Mouse (Mus musculus) neural tube, embryonic 15.5 days (tissue): ENCODE measurements around the gene Amot. TPM values are rescaled to one million over a fixed set of nuclear protein-coding genes. Genes with fewer than 3 reads are reported as not detected.

Experiments used
- ATAC-seq: fragments of 200-750 bp; cut with Nextera tagmentation; 2 replicates; pipeline ENCODE4 v1.8.0; 2017; ENCODE audit warnings: mild to moderate bottlenecking, moderate TSS enrichment, moderate library complexity; ENCODE audit not compliant: low FRiP score
- H3K27ac ChIP-seq: fragments of 300-500 bp; sonication (generic); replicated peaks from 2 replicates; pipeline ENCODE4 v1.5.1; 2015; ENCODE audit warnings: mild to moderate bottlenecking, inconsistent platforms
- H3K27me3 ChIP-seq: fragments of 300-500 bp; sonication (generic); replicated peaks from 2 replicates; pipeline ENCODE4 v1.6.1; 2015; ENCODE audit warnings: inconsistent platforms
- H3K36me3 ChIP-seq: fragments of 300-500 bp; sonication (generic); 2 replicates; pipeline ENCODE4 v1.6.1; 2015; ENCODE audit warnings: inconsistent platforms
- H3K4me1 ChIP-seq: fragments of 300-500 bp; sonication (generic); 2 replicates; pipeline ENCODE4 v1.6.1; 2015; ENCODE audit warnings: inconsistent platforms
- H3K4me2 ChIP-seq: fragments of 300-500 bp; sonication (generic); 2 replicates; pipeline ENCODE4 v1.6.1; 2015; ENCODE audit warnings: inconsistent platforms, mild to moderate bottlenecking, moderate library complexity
- H3K4me3 ChIP-seq: fragments of 300-500 bp; sonication (generic); replicated peaks from 2 replicates; pipeline ENCODE4 v1.5.1; 2015; ENCODE audit warnings: mild to moderate bottlenecking, inconsistent platforms
- H3K9ac ChIP-seq: fragments of 300-500 bp; sonication (generic); replicated peaks from 2 replicates; pipeline ENCODE4 v1.6.1; 2015; ENCODE audit warnings: mild to moderate bottlenecking, inconsistent platforms
- H3K9me3 ChIP-seq: fragments of 300-500 bp; sonication (generic); replicated peaks from 2 replicates; pipeline ENCODE4 v1.6.1; 2016; ENCODE audit warnings: inconsistent platforms
- WGBS: fragments of 180-500 bp; shearing (Covaris S2); methylation state at CpG from one replicate; pipeline ENCODE4 v1.1.7; 2015; ENCODE audit warnings: mixed read lengths; 5-methylcytosine and 5-hydroxymethylcytosine counted together
- polyA plus RNA-seq: library from polyadenylated mRNA; unstranded; fragments of >200 nt; fragmentation: Nextera tagmentation; extraction: Ambion mirVana; gene quantifications from 2 replicates; pipeline ENCODE4 v1.2.1, GENCODE M21; 2015

Gene Amot
- polyA plus RNA-seq, 1 experiment from 2014 or later: 9.1 TPM

GRCm38 (mm10) chrX:145424026-145424425, 81.0 kb downstream of the Amot start:
- WGBS: 48% methylated on average over 2 of the region's 2 CpGs

GRCm38 (mm10) chrX:145414319-145414718, 90.7 kb downstream of the Amot start:
- Histone ChIP-seq H3K4me1 (no peaks in the 10 kb centered on the region), H3K9me3 (no peaks in the 10 kb centered on the region), H3K36me3 (no peaks in the 10 kb centered on the region), H3K9ac (no peak overlapping the region), H3K4me2 (no peak overlapping the region), H3K27ac (no peak overlapping the region), H3K4me3 (no peak overlapping the region), H3K27me3 (no peaks in the 10 kb centered on the region)
- 76% methylated on average over 1 of the region's 1 CpGs for WGBS
- no peak for ATAC-seq

More at GRCm38 (mm10) chrX:145424026-145424425, 81.0 kb downstream of the Amot start:
- ATAC-seq: no peak
- Histone ChIP-seq H3K9me3 (no peaks in the 10 kb centered on the region), H3K36me3 (no peaks in the 10 kb centered on the region), H3K4me3 (no peak overlapping the region), H3K27me3 (no peaks in the 10 kb centered on the region), H3K27ac (no peak overlapping the region), H3K4me1 (no peaks in the 10 kb centered on the region), H3K4me2 (no peak overlapping the region), H3K9ac (no peak overlapping the region)

DNA sequence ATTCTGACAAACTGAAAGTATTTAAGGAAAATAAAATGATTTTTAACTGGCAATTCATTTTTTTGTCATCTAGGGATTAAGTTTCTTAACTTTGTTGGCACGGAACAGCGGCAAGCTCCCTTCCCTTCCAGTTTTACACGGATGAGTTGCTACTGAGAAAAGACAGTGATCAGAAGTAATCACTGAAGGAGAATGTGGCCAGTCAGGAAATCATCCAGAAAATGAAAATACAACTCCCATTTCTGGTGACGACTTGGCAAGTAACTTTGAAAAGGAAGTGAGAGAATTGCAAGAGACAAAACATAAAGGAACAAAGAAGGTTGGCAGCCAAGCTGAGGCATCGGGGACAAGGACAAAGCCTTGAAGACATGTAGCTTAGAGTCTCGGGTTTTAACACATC, 93.6 kb downstream of the Amot start:
- 37% methylated on average over 6 of the region's 6 CpGs for WGBS
- Histone ChIP-seq H3K9ac (no peak overlapping the region), H3K9me3 (no peaks in the 10 kb centered on the region), H3K4me1 (no peaks in the 10 kb centered on the region), H3K27me3 (no peaks in the 10 kb centered on the region), H3K4me2 (no peak overlapping the region), H3K36me3 (no peaks in the 10 kb centered on the region), H3K4me3 (no peak overlapping the region), H3K27ac (no peak overlapping the region)
- no peak for ATAC-seq

DNA sequence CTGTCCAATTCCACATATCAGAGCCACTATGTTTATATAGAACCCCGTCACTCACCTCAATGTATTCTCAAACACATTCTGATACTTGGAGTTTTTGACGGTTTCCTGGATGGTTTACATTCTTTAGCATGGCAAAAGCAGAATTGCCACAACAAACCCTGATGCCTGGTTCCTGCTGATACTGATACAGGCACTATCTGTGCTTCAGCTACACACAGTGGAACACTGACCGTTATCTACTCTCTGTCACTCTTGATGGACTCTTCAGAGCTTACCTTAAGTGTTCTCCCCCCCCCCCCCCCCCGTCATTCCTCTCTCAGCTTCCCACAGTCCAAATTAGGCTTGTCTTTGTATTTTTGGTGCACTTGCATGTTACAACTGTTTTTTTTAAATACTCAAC, 98.9 kb downstream of the Amot start:
- WGBS: 64% methylated on average over 4 of the region's 4 CpGs
- no peaks in the 10 kb centered on the region for H3K36me3 ChIP-seq
- H3K9me3 ChIP-seq: no peaks in the 10 kb centered on the region
- H3K27ac ChIP-seq: no peak overlapping the region
- no peak for ATAC-seq
- H3K4me1 ChIP-seq: no peaks in the 10 kb centered on the region
- H3K4me3 ChIP-seq: no peak overlapping the region
- H3K27me3 ChIP-seq: no peaks in the 10 kb centered on the region
- H3K4me2 ChIP-seq: no peak overlapping the region
- no peak overlapping the region for H3K9ac ChIP-seq

- no peak overlapping the region for H3K4me2 ChIP-seq
- H3K4me3 ChIP-seq: no peak overlapping the region
- H3K4me1 ChIP-seq: no peaks in the 10 kb centered on the region
- no peak for ATAC-seq
- no peak overlapping the region for H3K9ac ChIP-seq
- H3K27ac ChIP-seq: no peak overlapping the region
- H3K9me3 ChIP-seq: no peaks in the 10 kb centered on the region
- 81% methylated on average over 3 of the region's 3 CpGs for WGBS
- no peaks in the 10 kb centered on the region for H3K36me3 ChIP-seq
- no peaks in the 10 kb centered on the region for H3K27me3 ChIP-seq
These were observed 103.1 kb downstream of the Amot start for GRCm38 (mm10) chrX:145401926-145402325.

- no peak overlapping the region for H3K4me2 ChIP-seq
- H3K4me1 ChIP-seq: no peaks in the 10 kb centered on the region
- no peak overlapping the region for H3K9ac ChIP-seq
- H3K27me3 ChIP-seq: no peaks in the 10 kb centered on the region
- H3K9me3 ChIP-seq: no peaks in the 10 kb centered on the region
- 22% methylated on average over 1 of the region's 1 CpGs for WGBS
- no peak overlapping the region for H3K27ac ChIP-seq
- no peak for ATAC-seq
- no peak overlapping the region for H3K4me3 ChIP-seq
- no peaks in the 10 kb centered on the region for H3K36me3 ChIP-seq
These were observed 105.7 kb downstream of the Amot start for GRCm38 (mm10) chrX:145399236-145399635.

Other genes starting within 250 kb of the Amot start
- gene Lhfpl1, start 156.1 kb downstream of the Amot start, polyA plus RNA-seq: 2.9 and 3.0 TPM in 2 replicates